Mouse (Mus musculus): ENCODE measurements around the gene Ankrd33b. TPM values are rescaled to one million over a fixed set of nuclear protein-coding genes. Genes with fewer than 3 reads are reported as not detected.

Gene Ankrd33b
- total RNA-seq (2021) = 10 to 100 TPM in 1 of 2 experiments, 1 to 10 TPM in 1; 9.9 to 14.5 TPM
- long read RNA-seq, experiment 1, partial matches to known transcripts = 0 of 9 reads
- long read RNA-seq, experiment 1, other reads (novel, unspliced or antisense) = 7 of 9 reads
- long read RNA-seq, experiment 2, partial matches to known transcripts = 0 of 6 reads
- long read RNA-seq, experiment 2, other reads (novel, unspliced or antisense) = 6 of 6 reads

GRCm38 (mm10) chr15:31367481-31368200 lies at the start of gene Ankrd33b:
Gene Ankrd33b, minus strand, starts transcription at chr15:31367726.
- intact Hi-C loops (cut with DNase I) = loop anchor here (5.0 kb wide), 1 partner anchor 85 kb away; the partner anchor contains the start of gene Ropn1l
- peak; percentile 24 to 39 for DNase-seq

- DNase-seq = no peak
- intact Hi-C loops (cut with DNase I) = no loop called here
Observed at GRCm38 (mm10) chr15:31415181-31415580, 47.7 kb upstream of the Ankrd33b start.

- intact Hi-C loops (cut with DNase I) = no loop called here
- no peak for DNase-seq
Observed at GRCm38 (mm10) chr15:31414179-31414898, 46.8 kb upstream of the Ankrd33b start.

GRCm38 (mm10) chr15:31413662-31414061 lies 46.1 kb upstream of the Ankrd33b start:
- intact Hi-C loops (cut with DNase I) = no loop called here

GRCm38 (mm10) chr15:31412933-31413332 lies 45.4 kb upstream of the Ankrd33b start:
- no peak for DNase-seq
- intact Hi-C loops (cut with DNase I) = no loop called here

More at GRCm38 (mm10) chr15:31413662-31414061, 46.1 kb upstream of the Ankrd33b start:
- DNase-seq = no peak

GRCm38 (mm10) chr15:31412436-31412835 lies 44.9 kb upstream of the Ankrd33b start:
- DNase-seq = no peak
- intact Hi-C loops (cut with DNase I) = no loop called here

GRCm38 (mm10) chr15:31407490-31407889 lies 40.0 kb upstream of the Ankrd33b start:
- intact Hi-C loops (cut with DNase I) = no loop called here

GRCm38 (mm10) chr15:31406881-31407280 lies 39.4 kb upstream of the Ankrd33b start:
- DNase-seq = no peak
- intact Hi-C loops (cut with DNase I) = no loop called here

More at GRCm38 (mm10) chr15:31407490-31407889, 40.0 kb upstream of the Ankrd33b start:
- DNase-seq = no peak

- intact Hi-C loops (cut with DNase I) = no loop called here
- no peak for DNase-seq
Observed at GRCm38 (mm10) chr15:31404346-31404745, 36.8 kb upstream of the Ankrd33b start.

- intact Hi-C loops (cut with DNase I) = no loop called here
- no peak for DNase-seq
Observed at GRCm38 (mm10) chr15:31402200-31402892, 34.8 kb upstream of the Ankrd33b start.

GRCm38 (mm10) chr15:31400974-31401373 lies 33.4 kb upstream of the Ankrd33b start:
- intact Hi-C loops (cut with DNase I) = no loop called here
- no peak for DNase-seq

- peak in 1 of 2 experiments; percentile 4 for DNase-seq
- intact Hi-C loops (cut with DNase I) = no loop called here
Observed at GRCm38 (mm10) chr15:31398769-31399168, 31.2 kb upstream of the Ankrd33b start.

GRCm38 (mm10) chr15:31397379-31397778 lies 29.9 kb upstream of the Ankrd33b start:
- intact Hi-C loops (cut with DNase I) = no loop called here

GRCm38 (mm10) chr15:31396755-31397154 lies 29.2 kb upstream of the Ankrd33b start:
- DNase-seq = no peak
- intact Hi-C loops (cut with DNase I) = no loop called here

More at GRCm38 (mm10) chr15:31397379-31397778, 29.9 kb upstream of the Ankrd33b start:
- DNase-seq = no peak

- intact Hi-C loops (cut with DNase I) = no loop called here
- no peak for DNase-seq
Observed at GRCm38 (mm10) chr15:31395986-31396385, 28.5 kb upstream of the Ankrd33b start.

GRCm38 (mm10) chr15:31393402-31393801 lies 25.9 kb upstream of the Ankrd33b start:
- no peak for DNase-seq
- intact Hi-C loops (cut with DNase I) = no loop called here

- intact Hi-C loops (cut with DNase I) = no loop called here
- no peak for DNase-seq
Observed at GRCm38 (mm10) chr15:31392705-31393104, 25.2 kb upstream of the Ankrd33b start.

- no peak for DNase-seq
- intact Hi-C loops (cut with DNase I) = no loop called here
Observed at GRCm38 (mm10) chr15:31392135-31392534, 24.6 kb upstream of the Ankrd33b start.

- DNase-seq = no peak
- intact Hi-C loops (cut with DNase I) = no loop called here
Observed at GRCm38 (mm10) chr15:31381936-31382468, 14.5 kb upstream of the Ankrd33b start.

GRCm38 (mm10) chr15:31379471-31379870 lies 11.9 kb upstream of the Ankrd33b start:
- intact Hi-C loops (cut with DNase I) = no loop called here
- no peak for DNase-seq
